Mouse (Mus musculus) spleen, postnatal 10 days (tissue): ENCODE measurements around the gene Gm15013.
"Not testable (repeated sequence)": the region's sequence is repeated elsewhere in the genome, so short reads cannot be mapped to it uniquely, and the experiment has no call there.

Experiments
- DNase-seq, 2 experiments: peaks; one replicate each; pipeline ENCODE4 v3.0.0; 2021 to 2022; ENCODE audit warnings: low spot score in 2 of 2

The Gm15013 gene

GRCm38 (mm10) chrX:139714381-139714780 is at the start of gene Gm15013:
Gene Gm15013, minus strand, starts transcription at chrX:139714481.
- no peak for DNase-seq

- DNase-seq = peak in 1 of 2 experiments; percentile 30
Measured at GRCm38 (mm10) chrX:139762546-139762945, 48.3 kb upstream of the Gm15013 start.

GRCm38 (mm10) chrX:139758634-139759033 is 44.4 kb upstream of the Gm15013 start:
- not testable (repeated sequence) for DNase-seq

DNA sequence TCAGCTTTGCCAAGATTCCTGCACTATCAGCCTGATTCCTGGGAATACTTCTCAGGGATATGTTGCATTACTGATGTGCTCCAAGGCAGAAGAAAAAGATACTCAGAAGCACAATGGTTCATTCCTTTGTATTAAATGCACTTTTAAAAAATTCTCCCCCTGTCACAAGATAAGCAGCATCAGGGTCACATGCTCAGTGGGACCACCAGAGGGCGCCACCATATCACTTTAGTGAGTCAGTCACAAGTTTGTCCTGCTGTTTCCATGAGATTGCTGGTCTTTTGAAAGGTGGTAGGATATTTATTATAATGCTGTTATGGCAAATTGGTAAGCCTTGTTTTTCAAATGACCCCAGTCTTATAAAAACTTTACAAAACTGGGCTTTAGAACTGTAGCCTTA is 37.6 kb upstream of the Gm15013 start:
- DNase-seq = peak in 1 of 2 experiments; percentile 71

GRCm38 (mm10) chrX:139737066-139737465 is 22.8 kb upstream of the Gm15013 start:
- DNase-seq = no peak

- no peak for DNase-seq
Measured at GRCm38 (mm10) chrX:139730541-139730940, 16.3 kb upstream of the Gm15013 start.

- no peak for DNase-seq
Measured at GRCm38 (mm10) chrX:139722350-139722749, 8.1 kb upstream of the Gm15013 start.

DNA sequence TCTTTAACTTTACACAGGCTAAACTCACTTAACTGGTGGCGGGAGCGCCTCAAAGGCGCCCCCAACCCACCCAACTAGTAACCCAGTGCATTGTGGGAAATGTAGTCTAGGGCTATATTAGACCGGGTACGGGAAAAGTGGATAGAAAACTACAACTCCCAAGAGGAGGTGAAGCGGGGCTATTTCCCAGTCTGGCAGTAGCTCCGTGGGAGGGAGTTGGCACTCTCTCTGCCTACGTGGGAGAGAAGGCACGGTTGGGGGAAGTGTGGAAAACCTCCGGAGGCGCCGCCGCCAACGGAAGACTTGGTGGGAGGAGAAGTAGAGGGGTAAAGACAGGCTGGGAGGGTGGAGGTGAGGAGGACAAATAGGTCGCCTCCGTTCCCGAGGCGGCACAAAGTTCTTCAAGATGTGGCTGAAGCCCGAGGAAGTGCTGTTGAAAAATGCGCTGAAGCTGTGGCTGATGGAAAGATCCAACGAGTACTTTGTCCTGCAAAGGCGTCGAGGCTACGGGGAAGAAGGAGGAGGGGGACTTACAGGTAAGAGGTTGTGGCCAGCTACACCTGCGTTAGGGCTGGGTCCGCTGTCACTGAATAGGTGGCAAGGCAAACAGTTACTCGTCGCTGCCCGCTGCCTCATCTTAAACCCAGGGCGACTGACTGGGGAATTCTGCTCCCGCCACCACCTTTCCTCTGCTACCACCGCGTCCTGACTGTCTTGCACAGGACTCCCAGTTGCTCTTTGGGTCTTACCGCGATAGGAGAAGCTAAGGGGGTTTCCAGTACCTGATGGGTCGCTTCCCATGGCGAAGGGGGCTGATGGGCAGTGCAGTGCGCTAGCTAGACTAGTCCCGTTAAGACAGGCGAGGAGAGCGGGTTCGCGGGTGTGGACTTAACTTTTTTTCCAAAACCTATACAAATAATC is 29.2 kb downstream of the Gm15013 start, which contains the start of gene Tbc1d8b:
TSS of gene Tbc1d8b (plus strand) at position 222 of the 921 bp plus-strand sequence.
- peak; percentile 45 to 58 for DNase-seq

DNA sequence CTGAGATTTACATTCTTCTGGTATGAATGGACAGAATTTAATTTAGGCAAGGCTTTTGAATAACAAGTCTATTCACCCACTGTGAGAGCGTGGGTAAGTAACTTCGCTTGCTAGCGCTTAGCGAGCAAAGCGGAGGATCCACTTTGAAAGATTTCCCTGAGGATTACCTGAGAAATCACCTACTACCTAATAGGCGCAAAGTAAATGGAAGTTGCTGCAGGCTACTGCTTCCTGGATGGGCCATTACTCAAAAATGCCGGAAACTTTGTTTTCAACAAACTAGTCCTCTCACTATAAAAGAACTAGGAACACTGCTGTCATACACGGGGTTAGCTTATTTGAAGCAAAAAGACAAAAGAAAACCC is 29.9 kb downstream of the Gm15013 start:
- DNase-seq = no peak

- DNase-seq = no peak
Measured at GRCm38 (mm10) chrX:139665829-139666228, 48.5 kb downstream of the Gm15013 start.
